Mouse (Mus musculus) left cerebral cortex, postnatal 4 days (tissue): ENCODE measurements around the gene Gltpd2. TPM values are rescaled to one million over a fixed set of nuclear protein-coding genes. Genes with fewer than 3 reads are reported as not detected.
"Not testable (repeated sequence)": the region's sequence is repeated elsewhere in the genome, so short reads cannot be mapped to it uniquely, and the experiment has no call there.

Experiments
- DNase-seq: peaks from one replicate; pipeline ENCODE4 v3.0.0-alpha.2; 2022
- intact Hi-C: fragments of 180-260 bp; cut with DNase I; formaldehyde crosslinking; loops from one replicate; pipeline ENCODE4 v1.15.1; 2025
- total RNA-seq, 2 experiments: library from RNA; stranded (reverse); gene quantifications; 2 replicates each; pipeline ENCODE4 v1.2.3; 2021

The Gltpd2 gene
- not detected for total RNA-seq

GRCm38 (mm10) chr11:70518923-70519322 is at the start of gene Gltpd2:
TSS of gene Gltpd2 (plus strand) at chr11:70519196.
- no peak for DNase-seq
- intact Hi-C loops = loop anchor here (10.0 kb wide), 1 partner anchor 236 kb away; no protein-coding TSS in a partner anchor

DNA sequence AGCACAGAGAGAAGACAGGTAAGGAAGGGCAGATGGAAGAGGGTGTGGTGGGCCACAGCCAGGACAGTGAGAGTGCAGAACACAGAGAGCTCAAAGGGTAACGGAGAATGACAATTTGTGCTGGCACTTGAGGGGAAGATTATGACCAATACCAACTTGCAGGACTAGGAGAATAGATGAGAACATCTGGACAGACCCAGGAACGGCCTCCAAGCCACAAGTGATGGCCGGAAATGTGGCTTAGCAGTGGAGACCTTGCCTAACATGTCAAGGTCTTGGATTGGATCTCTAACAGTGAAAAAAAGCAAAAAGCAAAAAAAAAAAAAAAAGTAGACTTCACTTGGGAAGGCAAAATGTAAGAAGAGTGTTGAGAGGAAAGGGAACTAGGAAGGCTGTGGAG is 49.2 kb upstream of the Gltpd2 start:
- no peak for DNase-seq
- intact Hi-C loops = no loop called here

GRCm38 (mm10) chr11:70472716-70473115 is 46.3 kb upstream of the Gltpd2 start:
- intact Hi-C loops = no loop called here
- DNase-seq = no peak

DNA sequence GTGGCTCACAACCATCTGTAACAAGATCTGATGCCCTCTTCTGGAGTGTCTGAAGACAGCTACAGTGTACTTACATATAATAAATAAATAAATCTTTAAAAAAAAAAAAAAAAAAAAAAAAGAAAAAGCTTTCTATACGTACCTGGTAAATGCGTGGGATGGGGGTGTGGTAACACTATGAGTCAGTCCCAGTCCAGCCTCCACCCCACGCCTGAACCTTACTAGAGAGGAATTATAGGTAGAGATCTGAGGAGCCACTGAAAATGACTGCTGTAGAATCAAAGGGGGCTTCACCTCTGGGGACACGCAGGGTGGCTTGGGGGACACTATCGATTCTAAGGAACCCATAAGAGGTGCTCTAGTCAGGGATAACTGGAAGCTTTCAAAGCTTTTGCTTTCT is 45.7 kb upstream of the Gltpd2 start:
- intact Hi-C loops, DNase-seq: not testable (repeated sequence)

DNA sequence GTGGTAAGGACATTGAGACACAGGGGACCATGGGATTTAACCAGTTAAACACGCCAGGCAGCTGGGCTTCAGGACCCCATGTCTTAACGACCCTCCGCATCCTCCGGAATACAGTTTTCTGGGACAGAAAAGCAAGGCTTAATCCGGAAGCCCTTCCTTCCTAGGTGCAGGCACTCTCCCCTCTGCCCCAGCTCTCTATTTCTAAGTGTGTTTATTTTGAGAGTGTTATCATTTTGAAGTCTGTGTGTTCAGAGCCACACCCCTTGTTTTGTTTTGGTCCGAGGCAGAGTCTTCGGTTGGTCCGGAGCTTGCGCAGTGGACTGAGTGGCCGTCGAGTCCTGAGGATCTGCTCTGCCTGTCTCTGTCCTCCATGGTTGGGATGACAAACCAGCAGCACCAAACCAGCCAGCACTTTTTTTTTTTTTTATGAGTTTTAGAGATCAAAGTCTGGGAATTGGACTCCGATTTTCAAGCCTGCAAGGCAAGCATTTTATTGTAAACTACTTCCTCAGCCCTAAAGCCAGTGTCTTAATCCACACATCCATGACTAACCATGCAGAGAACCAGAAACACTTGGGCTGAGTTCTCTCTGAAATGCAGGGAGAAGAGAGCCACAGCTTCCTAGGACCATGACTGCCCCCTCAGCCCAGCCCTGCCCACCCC is 44.0 kb upstream of the Gltpd2 start:
- DNase-seq = no peak
- intact Hi-C loops = no loop called here

DNA sequence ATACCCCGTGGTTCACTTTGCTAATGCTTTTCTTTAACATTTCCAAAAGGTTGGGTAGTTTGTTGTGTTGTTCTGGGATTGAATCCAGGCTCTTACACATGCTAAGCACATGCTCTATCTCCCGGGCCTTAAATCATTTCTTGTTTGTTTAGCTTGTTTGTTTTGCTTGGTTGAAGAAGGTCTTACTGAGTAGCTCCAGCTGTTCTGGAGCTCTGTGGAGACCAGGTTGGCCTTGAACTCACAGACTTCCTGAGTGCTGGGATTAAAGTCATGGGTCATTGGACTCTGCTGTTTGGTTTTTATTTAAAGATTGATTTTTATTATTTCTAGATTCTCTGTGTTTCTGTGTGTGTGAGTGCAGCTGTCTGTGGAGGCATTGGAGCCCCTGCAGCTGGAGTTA is 33.5 kb upstream of the Gltpd2 start:
- DNase-seq = no peak
- intact Hi-C loops = no loop called here

DNA sequence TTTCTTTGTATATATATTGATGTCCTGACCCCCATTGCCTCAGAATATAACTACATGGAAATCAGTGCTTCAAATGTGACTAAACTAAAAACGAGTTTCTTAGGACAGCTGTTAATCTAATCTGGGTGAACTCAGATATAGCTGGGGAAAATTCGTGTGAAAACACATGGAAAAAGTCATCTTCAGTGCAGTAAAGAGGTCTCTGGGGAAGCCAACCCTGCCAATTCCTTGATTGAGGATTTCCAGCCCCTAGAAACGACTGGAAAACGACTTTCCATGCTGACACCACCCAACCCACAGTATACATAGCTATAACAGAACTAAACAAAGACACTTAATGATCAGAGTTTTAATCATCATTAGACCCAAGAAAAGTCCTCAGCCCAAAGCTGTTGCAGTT is 31.2 kb upstream of the Gltpd2 start:
- DNase-seq = no peak
- intact Hi-C loops = no loop called here

- no peak for DNase-seq
- intact Hi-C loops = no loop called here
Observed at GRCm38 (mm10) chr11:70489138-70489537, 29.9 kb upstream of the Gltpd2 start.

DNA sequence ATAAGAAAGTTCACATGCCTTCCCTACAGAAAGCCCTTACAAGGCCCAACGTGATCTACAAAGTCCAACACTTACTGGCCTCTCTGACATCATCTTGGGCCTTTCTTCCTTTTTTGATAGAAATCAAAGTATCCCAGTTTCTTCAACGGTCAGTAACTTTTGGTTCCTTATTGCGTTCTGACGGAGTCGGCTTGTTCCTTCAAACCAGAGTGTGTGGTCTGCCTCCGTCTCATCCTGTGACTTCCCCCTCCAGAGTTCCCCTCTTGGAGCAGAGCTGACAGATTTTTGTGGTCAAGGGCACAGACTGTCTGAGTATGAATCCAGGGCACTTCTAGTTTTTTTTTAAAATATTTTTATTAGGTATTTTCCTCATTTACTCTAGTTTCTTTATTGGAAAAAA is 29.3 kb upstream of the Gltpd2 start:
- no peak for DNase-seq
- intact Hi-C loops = no loop called here

DNA sequence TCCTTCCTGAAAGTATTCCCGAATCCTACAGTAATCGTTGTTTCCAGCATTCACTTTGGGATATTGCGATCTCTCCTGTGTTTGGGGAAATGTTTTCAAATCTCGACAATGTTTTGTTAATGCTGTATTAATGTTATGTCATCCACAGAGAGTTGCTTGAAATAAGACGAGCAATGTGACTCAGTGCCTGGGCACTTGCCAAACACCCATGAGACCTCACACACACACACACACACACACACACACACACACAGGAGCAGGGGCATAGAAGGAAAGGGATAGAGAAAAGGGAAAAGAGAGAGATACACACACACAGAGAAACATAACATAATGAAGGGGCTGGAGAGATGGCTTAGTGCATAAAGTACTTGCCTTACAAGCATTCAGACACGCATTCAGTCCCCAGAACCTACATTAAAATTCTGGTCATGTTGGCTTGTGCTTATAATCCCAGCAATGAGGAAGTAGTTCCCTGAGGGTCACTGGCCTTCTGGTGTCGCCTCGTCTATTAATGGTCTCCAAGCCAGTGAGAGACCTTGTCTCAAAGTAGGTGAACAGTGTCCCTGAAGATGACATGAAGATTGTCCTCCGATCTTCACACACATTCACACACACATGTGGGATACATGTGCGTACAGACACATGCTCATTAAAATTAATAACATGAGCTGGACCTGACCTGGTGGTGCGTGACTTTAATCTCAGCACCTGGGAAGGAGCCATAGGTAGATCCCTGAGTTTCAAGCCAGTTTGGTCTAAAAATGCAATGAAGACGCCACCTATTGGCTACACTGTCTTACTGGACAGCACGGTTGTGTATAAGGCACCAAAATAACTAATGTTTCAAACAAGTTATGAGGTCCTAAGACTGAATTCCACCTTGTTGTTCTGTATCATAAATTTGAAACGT is 19.2 kb upstream of the Gltpd2 start:
- intact Hi-C loops = no loop called here
- DNase-seq = no peak

DNA sequence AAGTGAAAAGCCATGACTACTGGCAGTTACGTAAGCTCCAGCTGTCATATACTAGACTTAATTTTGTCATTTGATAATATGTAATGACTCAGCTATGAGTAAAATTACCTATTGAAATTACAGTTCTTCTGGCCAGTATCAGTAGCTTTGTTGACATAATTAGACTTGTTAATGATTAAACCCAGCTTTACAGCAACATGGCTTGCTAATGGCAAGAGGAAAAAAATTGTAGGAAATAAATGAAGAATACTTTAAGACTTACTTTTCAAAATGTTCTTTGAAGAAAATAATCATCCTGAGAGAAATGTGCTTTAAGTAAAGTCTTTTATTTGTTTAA is 18.6 kb upstream of the Gltpd2 start:
- DNase-seq = no peak
- intact Hi-C loops = no loop called here

GRCm38 (mm10) chr11:70502018-70502417 is 17.0 kb upstream of the Gltpd2 start:
- no peak for DNase-seq
- intact Hi-C loops = no loop called here

- intact Hi-C loops = loop anchor here (5.0 kb wide), 2 partner anchors 53 to 83 kb away; partner anchors contain the start of gene Med11
- no peak for DNase-seq
Observed at GRCm38 (mm10) chr11:70504970-70505369, 14.0 kb upstream of the Gltpd2 start, which contains the start of gene Tm4sf5. TSS of gene Tm4sf5 (plus strand) at chr11:70505244.

GRCm38 (mm10) chr11:70506385-70506784 is 12.6 kb upstream of the Gltpd2 start:
- intact Hi-C loops = loop anchor here (5.0 kb wide), 2 partner anchors 54 to 84 kb away; partner anchors contain the start of gene Med11
- peak; percentile 63 for DNase-seq

- intact Hi-C loops = loop anchor here (5.0 kb wide), 2 partner anchors 55 to 85 kb away; partner anchors contain the start of gene Med11
- no peak for DNase-seq
Observed at GRCm38 (mm10) chr11:70506962-70507515, 12.0 kb upstream of the Gltpd2 start.

DNA sequence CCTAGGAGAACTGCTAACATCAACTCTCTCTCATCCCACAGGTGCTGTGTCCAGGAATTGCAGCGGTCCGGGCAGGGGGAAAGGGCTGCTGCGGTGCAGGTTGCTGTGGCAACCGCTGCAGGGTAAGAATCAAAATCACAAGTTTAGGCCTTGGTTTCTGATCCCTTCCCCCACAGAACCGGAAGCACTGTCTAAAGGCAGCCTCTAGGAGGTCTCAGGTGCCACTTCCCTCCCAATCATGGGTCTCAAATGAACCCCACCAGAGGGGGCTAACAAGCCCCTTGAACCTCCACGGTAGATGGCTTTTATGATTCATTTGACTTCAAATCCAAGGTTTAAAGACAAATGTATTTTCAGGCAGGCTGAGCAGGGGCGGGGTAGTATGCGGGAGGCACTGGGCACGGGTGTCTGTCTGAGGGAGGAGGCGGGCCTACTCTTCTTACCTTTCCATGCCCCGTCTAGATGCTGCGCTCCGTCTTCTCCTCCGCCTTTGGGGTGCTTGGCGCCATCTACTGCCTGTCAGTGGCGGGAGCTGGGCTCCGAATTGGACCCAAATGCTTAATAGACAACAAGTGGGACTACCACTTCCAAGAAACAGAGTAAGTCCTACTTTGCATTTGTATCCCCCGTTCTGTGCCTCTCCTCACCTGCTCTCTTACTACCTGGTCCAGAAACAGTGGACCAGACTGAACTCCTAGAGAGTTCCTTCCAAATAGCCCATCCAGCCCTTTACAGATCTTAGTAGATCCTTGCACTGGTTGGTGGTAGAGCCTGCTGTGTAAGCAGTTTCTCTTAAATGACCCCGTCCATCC is 9.0 kb upstream of the Gltpd2 start:
- intact Hi-C loops = loop anchor here (5.0 to 10.0 kb wide), 3 partner anchors 58 to 245 kb away; partner anchors contain the start of gene Med11
- DNase-seq = peak; percentile 40

- no peak for DNase-seq
- intact Hi-C loops = loop anchor here (10.0 kb wide), 1 partner anchor 244 kb away; no protein-coding TSS in a partner anchor
Observed at GRCm38 (mm10) chr11:70511242-70511641, 7.8 kb upstream of the Gltpd2 start.

- no peak for DNase-seq
- intact Hi-C loops = loop anchor here (10.0 kb wide), 1 partner anchor 243 kb away; no protein-coding TSS in a partner anchor
Observed at GRCm38 (mm10) chr11:70511825-70512224, 7.2 kb upstream of the Gltpd2 start.

- intact Hi-C loops = loop anchor here (10.0 kb wide), 1 partner anchor 242 kb away; no protein-coding TSS in a partner anchor
- DNase-seq = no peak
Observed at GRCm38 (mm10) chr11:70512709-70513342, 6.2 kb upstream of the Gltpd2 start.

GRCm38 (mm10) chr11:70513520-70513919 is 5.5 kb upstream of the Gltpd2 start:
- DNase-seq = no peak
- intact Hi-C loops = loop anchor here (10.0 kb wide), 1 partner anchor 241 kb away; no protein-coding TSS in a partner anchor
